Mouse (Mus musculus): ENCODE measurements at regions not wholly inside any gene's neighbourhood (a gene's known extent, or its start where the extent isn't known, plus 50 kb on each side); places are given as distances from the start of the nearest gene placed in this dataset.

- H3K27me3 ChIP-seq (ENCODE audit: insufficient read depth, low read length) = no peaks in the 10 kb centered on the region
- H3K4me1 ChIP-seq (ENCODE audit: insufficient read depth, low read depth, low read length) = no peaks in the 10 kb centered on the region
- H3K4me3 ChIP-seq (ENCODE audit: low read depth, low read length) = no peak overlapping the region
- H3K9me3 ChIP-seq (replicated peaks) = peaks cover 29% of the 10 kb centered on the region
- TF ChIP-seq GATA2 (IDR thresholded peaks at IDR 0.05; ENCODE audit: borderline replicate concordance, low read depth, low read length) (no peak), CTCF (IDR thresholded peaks at IDR 0.05; ENCODE audit: low read depth, low read length) (no peak), TAL1 (conservative IDR thresholded peaks at IDR 0.05; ENCODE audit: low read depth, low read length) (no peak), GATA1 (IDR thresholded peaks at IDR 0.05; ENCODE audit: borderline replicate concordance, low read length) (no peak), POLR2AphosphoS5 (IDR thresholded peaks at IDR 0.05; ENCODE audit: insufficient replicate concordance, low read depth, low read length) (no peak)
- H3K36me3 ChIP-seq (replicated peaks) = no peaks in the 10 kb centered on the region
- no peak for ATAC-seq (ENCODE audit: extremely low read depth, insufficient number of reproducible peaks, low FRiP score, poor library complexity, severe bottlenecking)
- DNase-seq (ENCODE audit: low spot score) = no peak
Measured at GRCm38 (mm10) chr14:105805762-105806161, 90.9 kb downstream of the Spry2 start.

- Histone ChIP-seq H3K27me3 (ENCODE audit: insufficient read depth, low read length) (no peaks in the 10 kb centered on the region), H3K9me3 (replicated peaks) (peaks cover 27% of the 10 kb centered on the region), H3K36me3 (replicated peaks) (no peaks in the 10 kb centered on the region), H3K4me3 (ENCODE audit: low read depth, low read length) (no peak overlapping the region), H3K4me1 (ENCODE audit: insufficient read depth, low read depth, low read length) (no peaks in the 10 kb centered on the region)
- no peak for TF ChIP-seq POLR2AphosphoS5 (IDR thresholded peaks at IDR 0.05; ENCODE audit: insufficient replicate concordance, low read depth, low read length)
- TF ChIP-seq GATA1 (IDR thresholded peaks at IDR 0.05; ENCODE audit: borderline replicate concordance, low read length) = no peak
- no peak for TF ChIP-seq CTCF (IDR thresholded peaks at IDR 0.05; ENCODE audit: low read depth, low read length)
- TF ChIP-seq TAL1 (conservative IDR thresholded peaks at IDR 0.05; ENCODE audit: low read depth, low read length) = no peak
- TF ChIP-seq GATA2 (IDR thresholded peaks at IDR 0.05; ENCODE audit: borderline replicate concordance, low read depth, low read length) = no peak
- DNase-seq (ENCODE audit: low spot score) (no peak), ATAC-seq (ENCODE audit: extremely low read depth, insufficient number of reproducible peaks, low FRiP score, poor library complexity, severe bottlenecking) (no peak)
Measured at GRCm38 (mm10) chr14:105805362-105805761, 91.3 kb downstream of the Spry2 start.

- Histone ChIP-seq H3K4me3 (ENCODE audit: low read depth, low read length) (no peak overlapping the region), H3K9me3 (replicated peaks) (peaks cover 28% of the 10 kb centered on the region), H3K4me1 (ENCODE audit: insufficient read depth, low read depth, low read length) (no peaks in the 10 kb centered on the region), H3K36me3 (replicated peaks) (no peaks in the 10 kb centered on the region), H3K27me3 (ENCODE audit: insufficient read depth, low read length) (no peaks in the 10 kb centered on the region)
- ATAC-seq (ENCODE audit: extremely low read depth, insufficient number of reproducible peaks, low FRiP score, poor library complexity, severe bottlenecking) (no peak), DNase-seq (ENCODE audit: low spot score) (no peak)
- TF ChIP-seq GATA2 (IDR thresholded peaks at IDR 0.05; ENCODE audit: borderline replicate concordance, low read depth, low read length) (no peak), POLR2AphosphoS5 (IDR thresholded peaks at IDR 0.05; ENCODE audit: insufficient replicate concordance, low read depth, low read length) (no peak), GATA1 (IDR thresholded peaks at IDR 0.05; ENCODE audit: borderline replicate concordance, low read length) (no peak), CTCF (IDR thresholded peaks at IDR 0.05; ENCODE audit: low read depth, low read length) (no peak), TAL1 (conservative IDR thresholded peaks at IDR 0.05; ENCODE audit: low read depth, low read length) (no peak)
Measured at GRCm38 (mm10) chr14:105804761-105805160, 91.9 kb downstream of the Spry2 start.

- Histone ChIP-seq H3K4me1 (ENCODE audit: insufficient read depth, low read depth, low read length) (no peaks in the 10 kb centered on the region), H3K36me3 (replicated peaks) (no peaks in the 10 kb centered on the region), H3K27me3 (ENCODE audit: insufficient read depth, low read length) (no peaks in the 10 kb centered on the region), H3K4me3 (ENCODE audit: low read depth, low read length) (no peak overlapping the region), H3K9me3 (replicated peaks) (peaks cover 29% of the 10 kb centered on the region)
- ATAC-seq (ENCODE audit: extremely low read depth, insufficient number of reproducible peaks, low FRiP score, poor library complexity, severe bottlenecking) = no peak
- no peak for TF ChIP-seq CTCF (IDR thresholded peaks at IDR 0.05; ENCODE audit: low read depth, low read length)
- no peak for TF ChIP-seq TAL1 (conservative IDR thresholded peaks at IDR 0.05; ENCODE audit: low read depth, low read length)
- no peak for TF ChIP-seq GATA2 (IDR thresholded peaks at IDR 0.05; ENCODE audit: borderline replicate concordance, low read depth, low read length)
- TF ChIP-seq POLR2AphosphoS5 (IDR thresholded peaks at IDR 0.05; ENCODE audit: insufficient replicate concordance, low read depth, low read length) = no peak
- TF ChIP-seq GATA1 (IDR thresholded peaks at IDR 0.05; ENCODE audit: borderline replicate concordance, low read length) = no peak
- no peak for DNase-seq (ENCODE audit: low spot score)
Measured at GRCm38 (mm10) chr14:105803281-105803680, 93.3 kb downstream of the Spry2 start.

GRCm38 (mm10) chr14:105802529-105803280 is 93.9 kb downstream of the Spry2 start:
- DNase-seq (ENCODE audit: low spot score) (no peak), ATAC-seq (ENCODE audit: extremely low read depth, insufficient number of reproducible peaks, low FRiP score, poor library complexity, severe bottlenecking) (no peak)
- no peaks in the 10 kb centered on the region for H3K27me3 ChIP-seq (ENCODE audit: insufficient read depth, low read length)
- H3K4me3 ChIP-seq (ENCODE audit: low read depth, low read length) = peak overlapping the region; percentile 25; the same call in 1 of the 2 replicates
- peaks cover 32% of the 10 kb centered on the region for H3K9me3 ChIP-seq (replicated peaks)
- no peaks in the 10 kb centered on the region for H3K36me3 ChIP-seq (replicated peaks)
- TF ChIP-seq POLR2AphosphoS5 (IDR thresholded peaks at IDR 0.05; ENCODE audit: insufficient replicate concordance, low read depth, low read length) (no peak), CTCF (IDR thresholded peaks at IDR 0.05; ENCODE audit: low read depth, low read length) (no peak)
- no peaks in the 10 kb centered on the region for H3K4me1 ChIP-seq (ENCODE audit: insufficient read depth, low read depth, low read length)

GRCm38 (mm10) chr14:105800142-105800925 is 96.3 kb downstream of the Spry2 start:
- no peaks in the 10 kb centered on the region for H3K36me3 ChIP-seq (replicated peaks)
- DNase-seq (ENCODE audit: low spot score) = no peak
- H3K9me3 ChIP-seq (replicated peaks) = peaks cover 36% of the 10 kb centered on the region
- no peak overlapping the region for H3K4me3 ChIP-seq (ENCODE audit: low read depth, low read length)
- H3K4me1 ChIP-seq (ENCODE audit: insufficient read depth, low read depth, low read length) = no peaks in the 10 kb centered on the region
- ATAC-seq (ENCODE audit: extremely low read depth, insufficient number of reproducible peaks, low FRiP score, poor library complexity, severe bottlenecking) = no peak
- no peaks in the 10 kb centered on the region for H3K27me3 ChIP-seq (ENCODE audit: insufficient read depth, low read length)
- TF ChIP-seq POLR2AphosphoS5 (IDR thresholded peaks at IDR 0.05; ENCODE audit: insufficient replicate concordance, low read depth, low read length) (no peak), CTCF (IDR thresholded peaks at IDR 0.05; ENCODE audit: low read depth, low read length) (no peak), GATA2 (IDR thresholded peaks at IDR 0.05; ENCODE audit: borderline replicate concordance, low read depth, low read length) (no peak), TAL1 (conservative IDR thresholded peaks at IDR 0.05; ENCODE audit: low read depth, low read length) (no peak)
